Mouse (Mus musculus) intestine, embryonic 16.5 days (tissue): ENCODE data around the gene Trim16. TPM values are rescaled to one million over a fixed set of nuclear protein-coding genes. Genes with fewer than 3 reads are reported as not detected.
A peak's percentile ranks its signal among the peaks of the same experiment; 100 is the strongest.

Experiments used
- ATAC-seq: fragments of 200-750 bp; cut with Nextera tagmentation; 2 replicates; pipeline ENCODE4 v1.8.0; 2017; ENCODE audit warnings: moderate TSS enrichment, moderate library complexity
- H3K27ac ChIP-seq: fragments of 300-500 bp; sonication (generic); 2 replicates; pipeline ENCODE4 v1.5.1; 2014; ENCODE audit warnings: mild to moderate bottlenecking, low read length
- H3K27me3 ChIP-seq: fragments of 300-500 bp; sonication (generic); replicated peaks from 2 replicates; pipeline ENCODE4 v1.6.1; 2014; ENCODE audit warnings: low read length, control low read depth, mixed read lengths; ENCODE audit not compliant: control insufficient read depth, insufficient read depth
- H3K36me3 ChIP-seq: fragments of 300-500 bp; sonication (generic); 2 replicates; pipeline ENCODE4 v1.6.1; 2014; ENCODE audit warnings: low read length, control low read depth; ENCODE audit not compliant: control insufficient read depth, insufficient read depth
- H3K4me1 ChIP-seq: fragments of 300-500 bp; sonication (generic); 2 replicates; pipeline ENCODE4 v1.6.1; 2014; ENCODE audit warnings: low read length, control low read depth, mixed read lengths; ENCODE audit not compliant: control insufficient read depth, insufficient read depth
- H3K4me2 ChIP-seq: fragments of 300-500 bp; sonication (generic); 2 replicates; pipeline ENCODE4 v1.6.1; 2014; ENCODE audit warnings: low read depth, low read length, control low read depth
- H3K4me3 ChIP-seq: fragments of 300-500 bp; sonication (generic); 2 replicates; pipeline ENCODE4 v1.5.1; 2014; ENCODE audit warnings: mild to moderate bottlenecking, low read length
- H3K9ac ChIP-seq: fragments of 300-500 bp; sonication (generic); 2 replicates; pipeline ENCODE4 v1.6.1; 2014; ENCODE audit warnings: low read depth, low read length
- H3K9me3 ChIP-seq: fragments of 300-500 bp; sonication (generic); 2 replicates; pipeline ENCODE4 v1.6.1; 2016; ENCODE audit warnings: low read length, control low read depth; ENCODE audit not compliant: control insufficient read depth
- WGBS: fragments of 180-500 bp; shearing (Covaris S2); extraction: QIAGEN DNeasy Blood & Tissue Kit; methylation state at CpG from one replicate; pipeline ENCODE4 v1.1.7; 2014; 5-methylcytosine and 5-hydroxymethylcytosine counted together
- polyA plus RNA-seq: library from polyadenylated mRNA; unstranded; fragments of >200 nt; fragmentation: Nextera tagmentation; extraction: Ambion mirVana; gene quantifications from 2 replicates; pipeline ENCODE4 v1.2.1, GENCODE M21; 2015

Trim16 gene
- polyA plus RNA-seq, 1 experiment from 2014 or later: 13.3 TPM

- Histone ChIP-seq H3K27me3 (no peaks in the 10 kb centered on the region), H3K4me3 (no peak overlapping the region), H3K9ac (no peak overlapping the region), H3K9me3 (no peaks in the 10 kb centered on the region), H3K36me3 (no peaks in the 10 kb centered on the region), H3K4me1 (peaks cover 20% of the 10 kb centered on the region; the same call in 1 of the 2 replicates), H3K4me2 (no peak overlapping the region), H3K27ac (no peak overlapping the region)
- 51% methylated on average over 6 of the region's 6 CpGs for WGBS
- ATAC-seq: no peak
Measured at GRCm38 (mm10) chr11:62826106-62826733, 6.2 kb downstream of the Trim16 start.

DNA sequence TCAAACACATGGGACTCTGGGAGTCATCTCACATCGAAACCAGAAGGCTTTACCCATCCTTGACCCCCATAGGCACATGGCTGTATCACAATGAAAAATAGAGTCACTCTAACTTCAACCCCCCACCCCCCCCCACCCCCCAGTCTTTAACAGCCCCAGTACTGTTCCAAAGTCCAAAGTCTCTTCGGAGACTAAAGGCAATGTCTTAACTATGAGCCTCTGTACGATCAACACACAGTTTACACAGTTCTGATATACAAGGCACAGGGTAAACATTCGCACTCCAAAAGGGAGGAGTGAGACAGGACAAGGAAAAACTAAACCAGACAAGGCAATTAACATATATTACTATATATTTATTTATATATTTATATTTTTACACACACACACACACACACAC is 7.1 kb downstream of the Trim16 start:
- Histone ChIP-seq H3K36me3 (no peaks in the 10 kb centered on the region; the same call in 1 of the 2 replicates), H3K27ac (no peak overlapping the region), H3K9ac (no peak overlapping the region), H3K9me3 (no peaks in the 10 kb centered on the region), H3K4me1 (peaks cover 16% of the 10 kb centered on the region; the same call in 1 of the 2 replicates), H3K4me3 (no peak overlapping the region), H3K27me3 (no peaks in the 10 kb centered on the region), H3K4me2 (no peak overlapping the region)
- peak; percentile 79 for ATAC-seq
- 60% methylated on average over 4 of the region's 4 CpGs for whole genome bisulfite sequencing

- Histone ChIP-seq H3K27ac (no peak overlapping the region), H3K4me1 (peaks cover 16% of the 10 kb centered on the region; the same call in 1 of the 2 replicates), H3K4me2 (no peak overlapping the region), H3K27me3 (no peaks in the 10 kb centered on the region), H3K9me3 (no peaks in the 10 kb centered on the region), H3K36me3 (no peaks in the 10 kb centered on the region; the same call in 1 of the 2 replicates), H3K9ac (no peak overlapping the region), H3K4me3 (no peak overlapping the region)
- WGBS: 88% methylated on average over 3 of the region's 3 CpGs
- ATAC-seq: no peak
Measured at GRCm38 (mm10) chr11:62827911-62828310, 7.9 kb downstream of the Trim16 start.

- H3K27me3 ChIP-seq: no peaks in the 10 kb centered on the region
- no peak overlapping the region for H3K27ac ChIP-seq
- H3K9ac ChIP-seq: no peak overlapping the region
- H3K9me3 ChIP-seq: no peaks in the 10 kb centered on the region
- H3K4me1 ChIP-seq: peaks cover 10% of the 10 kb centered on the region; the same call in 1 of the 2 replicates
- WGBS: 85% methylated on average over 2 of the region's 2 CpGs
- H3K36me3 ChIP-seq: no peaks in the 10 kb centered on the region; the same call in 1 of the 2 replicates
- H3K4me2 ChIP-seq: no peak overlapping the region
- H3K4me3 ChIP-seq: no peak overlapping the region
- no peak for ATAC-seq
Measured at GRCm38 (mm10) chr11:62830387-62830786, 10.4 kb downstream of the Trim16 start.

- no peak overlapping the region for H3K4me2 ChIP-seq
- H3K27me3 ChIP-seq: no peaks in the 10 kb centered on the region
- H3K9ac ChIP-seq: no peak overlapping the region
- ATAC-seq: no peak
- no peak overlapping the region for H3K4me3 ChIP-seq
- 0 out of 2 replicates have a peak, but pooled peaks cover under 1% of the 10 kb centered on the region for H3K4me1 ChIP-seq
- no peak overlapping the region for H3K27ac ChIP-seq
- no peaks in the 10 kb centered on the region for H3K9me3 ChIP-seq
- no peaks in the 10 kb centered on the region; the same call in 1 of the 2 replicates for H3K36me3 ChIP-seq
Measured at GRCm38 (mm10) chr11:62831906-62832305, 11.9 kb downstream of the Trim16 start.

- WGBS: 81% methylated on average over 5 of the region's 5 CpGs
- no peak for ATAC-seq
- no peaks in the 10 kb centered on the region for H3K27me3 ChIP-seq
- H3K36me3 ChIP-seq: peaks cover 8% of the 10 kb centered on the region; the same call in 1 of the 2 replicates
- H3K9ac ChIP-seq: no peak overlapping the region
- no peak overlapping the region for H3K4me2 ChIP-seq
- H3K4me1 ChIP-seq: peaks cover 4% of the 10 kb centered on the region; the same call in 1 of the 2 replicates
- H3K4me3 ChIP-seq: no peak overlapping the region
- no peak overlapping the region for H3K27ac ChIP-seq
- no peaks in the 10 kb centered on the region for H3K9me3 ChIP-seq
Measured at GRCm38 (mm10) chr11:62844562-62844961, 24.5 kb downstream of the Trim16 start.

- no peak overlapping the region for H3K9ac ChIP-seq
- H3K9me3 ChIP-seq: no peaks in the 10 kb centered on the region
- H3K4me2 ChIP-seq: no peak overlapping the region
- ATAC-seq: no peak
- H3K4me3 ChIP-seq: no peak overlapping the region
- no peaks in the 10 kb centered on the region for H3K27me3 ChIP-seq
- no peak overlapping the region for H3K27ac ChIP-seq
- peaks cover under 1% of the 10 kb centered on the region; the same call in 1 of the 2 replicates for H3K36me3 ChIP-seq
- H3K4me1 ChIP-seq: peaks cover 4% of the 10 kb centered on the region; the same call in 1 of the 2 replicates
- WGBS: 71% methylated on average over 3 of the region's 3 CpGs
Measured at GRCm38 (mm10) chr11:62845730-62846129, 25.7 kb downstream of the Trim16 start.

GRCm38 (mm10) chr11:62846961-62847654 is 27.1 kb downstream of the Trim16 start, which contains the start of gene Fbxw10:
TSS of gene Fbxw10 (plus strand) at chr11:62847069.
- Histone ChIP-seq H3K4me1 (peaks cover 4% of the 10 kb centered on the region; the same call in 1 of the 2 replicates), H3K36me3 (no peaks in the 10 kb centered on the region), H3K27ac (peak within 1 kb of the TSS; percentile 16; the same call in 1 of the 2 replicates), H3K4me3 (peak within 1 kb of the TSS; percentile 10; the same call in 1 of the 2 replicates), H3K4me2 (peak within 1 kb of the TSS; percentile 39), H3K27me3 (no peaks in the 10 kb centered on the region), H3K9ac (peak within 1 kb of the TSS; percentile 46; the same call in 1 of the 2 replicates), H3K9me3 (no peaks in the 10 kb centered on the region)
- no peak for ATAC-seq
- 30% methylated on average over 12 of the region's 12 CpGs for WGBS

GRCm38 (mm10) chr11:62847655-62848191 is 27.7 kb downstream of the Trim16 start:
- no peak overlapping the region for H3K9ac ChIP-seq
- no peak overlapping the region for H3K4me3 ChIP-seq
- ATAC-seq: no peak
- peaks cover 4% of the 10 kb centered on the region; the same call in 1 of the 2 replicates for H3K4me1 ChIP-seq
- no peak overlapping the region for H3K4me2 ChIP-seq
- no peaks in the 10 kb centered on the region for H3K9me3 ChIP-seq
- no peaks in the 10 kb centered on the region for H3K36me3 ChIP-seq
- H3K27me3 ChIP-seq: no peaks in the 10 kb centered on the region
- 52% methylated on average over 4 of the region's 4 CpGs for WGBS
- 0 out of 2 replicates have a peak overlapping the region, but pooled peaks have one; percentile 16 for H3K27ac ChIP-seq
